Mouse (Mus musculus) large intestine, adult 2 months (tissue): ENCODE measurements around the gene Ext2. TPM values are rescaled to one million over a fixed set of nuclear protein-coding genes. Genes with fewer than 3 reads are reported as not detected.
A peak's percentile ranks its signal among the peaks of the same experiment; 100 is the strongest.

ENCODE experiments used
- DNase-seq: peaks from one replicate; pipeline ENCODE4 v3.0.0-alpha.2; 2012; ENCODE audit warnings: low read depth, low spot score
- WGBS: fragments of 180-500 bp; shearing (Covaris S2); methylation state at CpG from one replicate; pipeline ENCODE4 v1.1.7; 2018; 5-methylcytosine and 5-hydroxymethylcytosine counted together
- polyA plus RNA-seq: library from polyadenylated mRNA; depleted of rRNA; stranded (reverse); fragments of >200 nt; gene quantifications from 2 replicates; pipeline ENCODE4 v1.2.3, GENCODE M21; 2012

The Ext2 gene
- polyA plus RNA-seq, 1 experiment = 29.6 TPM

GRCm38 (mm10) chr2:93779897-93780208 is 42.5 kb downstream of the Ext2 start:
- 61% methylated on average over 6 of the region's 6 CpGs for WGBS
- DNase-seq = no peak

GRCm38 (mm10) chr2:93779081-93779896 is 43.1 kb downstream of the Ext2 start:
- 64% methylated on average over 16 of the region's 16 CpGs for WGBS
- DNase-seq = no peak

GRCm38 (mm10) chr2:93778616-93779015 is 43.8 kb downstream of the Ext2 start:
- WGBS = 94% methylated on average over 5 of the region's 5 CpGs
- no peak for DNase-seq

GRCm38 (mm10) chr2:93777056-93777430 is 45.3 kb downstream of the Ext2 start:
- DNase-seq = no peak
- WGBS = 92% methylated on average over 4 of the region's 4 CpGs

GRCm38 (mm10) chr2:93776267-93777055 is 45.9 kb downstream of the Ext2 start:
- 92% methylated on average over 7 of the region's 7 CpGs for WGBS
- DNase-seq = no peak

GRCm38 (mm10) chr2:93775431-93775830 is 46.9 kb downstream of the Ext2 start:
- WGBS = 71% methylated on average over 4 of the region's 4 CpGs
- DNase-seq = no peak

- DNase-seq = no peak
- 70% methylated on average over 5 of the region's 5 CpGs for WGBS
These were observed 47.4 kb downstream of the Ext2 start for GRCm38 (mm10) chr2:93774946-93775345.

GRCm38 (mm10) chr2:93772765-93773085 is 49.6 kb downstream of the Ext2 start:
- 37% methylated on average over 4 of the region's 4 CpGs for WGBS
- no peak for DNase-seq

GRCm38 (mm10) chr2:93772054-93772764 is 50.2 kb downstream of the Ext2 start:
- WGBS = 27% methylated on average over 16 of the region's 16 CpGs
- peak; percentile 22 for DNase-seq

GRCm38 (mm10) chr2:93770895-93771294 is 51.5 kb downstream of the Ext2 start:
- WGBS = 45% methylated on average over 4 of the region's 4 CpGs
- no peak for DNase-seq

- WGBS = 90% methylated on average over 6 of the region's 6 CpGs
- no peak for DNase-seq
These were observed 52.5 kb downstream of the Ext2 start for GRCm38 (mm10) chr2:93769875-93770274.

- 95% methylated on average over 5 of the region's 5 CpGs for WGBS
- no peak for DNase-seq
These were observed 56.6 kb downstream of the Ext2 start for GRCm38 (mm10) chr2:93765721-93766120.

- WGBS = 89% methylated on average over 3 of the region's 3 CpGs
- no peak for DNase-seq
These were observed 58.2 kb downstream of the Ext2 start for GRCm38 (mm10) chr2:93764211-93764610.

GRCm38 (mm10) chr2:93760389-93760788 is 62.0 kb downstream of the Ext2 start:
- WGBS = 95% methylated on average over 3 of the region's 3 CpGs
- DNase-seq = no peak

- no peak for DNase-seq
- 82% methylated on average over 7 of the region's 7 CpGs for WGBS
These were observed 63.2 kb downstream of the Ext2 start for GRCm38 (mm10) chr2:93759173-93759572.

- 87% methylated on average over 6 of the region's 6 CpGs for WGBS
- DNase-seq = no peak
These were observed 64.1 kb downstream of the Ext2 start for GRCm38 (mm10) chr2:93758298-93758697.

GRCm38 (mm10) chr2:93754366-93754765 is 68.0 kb downstream of the Ext2 start:
- no peak for DNase-seq
- WGBS = 90% methylated on average over 2 of the region's 2 CpGs

GRCm38 (mm10) chr2:93753147-93753758 is 69.1 kb downstream of the Ext2 start:
- no peak for DNase-seq

GRCm38 (mm10) chr2:93749709-93750108 is 72.7 kb downstream of the Ext2 start:
- WGBS = 78% methylated on average over 4 of the region's 4 CpGs
- DNase-seq = no peak

More at GRCm38 (mm10) chr2:93753147-93753758, 69.1 kb downstream of the Ext2 start:
- 86% methylated on average over 6 of the region's 6 CpGs for WGBS

GRCm38 (mm10) chr2:93747538-93748126 is 74.7 kb downstream of the Ext2 start:
- 82% methylated on average over 5 of the region's 5 CpGs for whole genome bisulfite sequencing
- DNase-seq = no peak
